Mouse (Mus musculus) stomach, postnatal 0 days (tissue): ENCODE measurements around the gene Megf9. TPM values are rescaled to one million over a fixed set of nuclear protein-coding genes. Genes with fewer than 3 reads are reported as not detected.

Experiments used
- ATAC-seq: fragments of 200-750 bp; cut with Nextera tagmentation; 2 replicates; pipeline ENCODE4 v1.8.0; 2017; ENCODE audit not compliant: low FRiP score, low TSS enrichment
- DNase-seq: peaks from one replicate; pipeline ENCODE4 v3.0.0-alpha.2; 2016; ENCODE audit warnings: low spot score
- H3K27ac ChIP-seq: fragments of 300-500 bp; sonication (generic); replicated peaks from 2 replicates; pipeline ENCODE4 v1.5.1; 2014; ENCODE audit warnings: mild to moderate bottlenecking, control low read depth
- H3K27me3 ChIP-seq: fragments of 300-500 bp; sonication (generic); 2 replicates; pipeline ENCODE4 v1.6.1; 2014; ENCODE audit warnings: low read length; ENCODE audit not compliant: control insufficient read depth, insufficient read depth
- H3K36me3 ChIP-seq: fragments of 300-500 bp; sonication (generic); 2 replicates; pipeline ENCODE4 v1.6.1; 2014; ENCODE audit warnings: low read length, mixed read lengths; ENCODE audit not compliant: control insufficient read depth, insufficient read depth
- H3K4me1 ChIP-seq: fragments of 300-500 bp; sonication (generic); replicated peaks from 2 replicates; pipeline ENCODE4 v1.6.1; 2014; ENCODE audit warnings: antibody characterized with exemption; ENCODE audit not compliant: control insufficient read depth, insufficient read depth
- H3K4me2 ChIP-seq: fragments of 300-500 bp; sonication (generic); replicated peaks from 2 replicates; pipeline ENCODE4 v1.6.1; 2014; ENCODE audit warnings: low read depth, mild to moderate bottlenecking, control low read depth, moderate library complexity
- H3K4me3 ChIP-seq: fragments of 300-500 bp; sonication (generic); 2 replicates; pipeline ENCODE4 v1.5.1; 2014; ENCODE audit warnings: low read depth, low read length, control low read depth
- H3K9ac ChIP-seq: fragments of 300-500 bp; sonication (generic); 2 replicates; pipeline ENCODE4 v1.6.1; 2014; ENCODE audit warnings: mild to moderate bottlenecking, low read length, control low read depth, mixed read lengths
- H3K9me3 ChIP-seq: fragments of 300-500 bp; sonication (generic); 2 replicates; pipeline ENCODE4 v1.6.1; 2016; ENCODE audit warnings: low read length; ENCODE audit not compliant: control insufficient read depth
- CTCF ChIP-seq: IDR thresholded peaks from 2 replicates; pipeline ENCODE4 v1.5.1; 2016; ENCODE audit warnings: antibody characterized with exemption, low read depth, mild to moderate bottlenecking, moderate library complexity
- EP300 ChIP-seq: optimal IDR thresholded peaks from 2 replicates; pipeline ENCODE3; 2016; ENCODE audit warnings: antibody characterized with exemption
- WGBS: fragments of 180-500 bp; shearing (Covaris S2); extraction: QIAGEN DNeasy Blood & Tissue Kit; methylation state at CpG from one replicate; pipeline ENCODE4 v1.1.7; 2014; 5-methylcytosine and 5-hydroxymethylcytosine counted together
- polyA plus RNA-seq: library from polyadenylated mRNA; unstranded; fragments of >200 nt; fragmentation: Nextera tagmentation; extraction: Ambion mirVana; gene quantifications from 2 replicates; pipeline ENCODE4 v1.2.1, GENCODE M21; 2015

The Megf9 gene
- polyA plus RNA-seq, 1 experiment from 2014 or later = 6.3 TPM

GRCm38 (mm10) chr4:70503827-70504226 is 31.0 kb downstream of the Megf9 start:
- no peak overlapping the region for H3K27ac ChIP-seq
- no peak overlapping the region for H3K4me3 ChIP-seq
- DNase-seq (no peak), ATAC-seq (no peak)
- no peaks in the 10 kb centered on the region for H3K4me1 ChIP-seq
- H3K4me2 ChIP-seq = no peak overlapping the region
- WGBS = 51% methylated on average over 1 of the region's 1 CpGs
- H3K9me3 ChIP-seq = no peaks in the 10 kb centered on the region
- H3K27me3 ChIP-seq = no peaks in the 10 kb centered on the region
- no peaks in the 10 kb centered on the region for H3K36me3 ChIP-seq
- TF ChIP-seq EP300 = no peak
- TF ChIP-seq CTCF = no peak
- no peak overlapping the region for H3K9ac ChIP-seq

DNA sequence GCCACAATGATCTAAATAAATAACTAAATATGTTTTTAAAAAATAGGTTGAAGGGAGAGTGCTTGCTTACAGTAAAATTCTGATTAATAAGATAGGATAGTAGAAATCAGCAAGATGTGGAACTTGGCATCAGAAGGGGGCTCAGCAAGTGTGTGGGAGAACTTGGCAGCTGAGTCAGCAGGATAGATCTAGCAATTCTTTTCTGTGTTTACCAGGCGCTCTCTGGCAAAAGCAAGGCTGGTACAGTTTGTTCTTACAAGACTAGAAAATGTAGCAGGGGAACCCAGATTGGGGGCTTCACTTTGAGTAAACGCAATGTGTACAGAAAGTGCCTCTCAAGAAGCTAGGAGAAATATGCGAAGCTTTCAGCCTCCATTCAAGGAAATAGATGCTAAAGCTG is 35.5 kb downstream of the Megf9 start:
- WGBS = 65% methylated on average over 3 of the region's 3 CpGs

DNA sequence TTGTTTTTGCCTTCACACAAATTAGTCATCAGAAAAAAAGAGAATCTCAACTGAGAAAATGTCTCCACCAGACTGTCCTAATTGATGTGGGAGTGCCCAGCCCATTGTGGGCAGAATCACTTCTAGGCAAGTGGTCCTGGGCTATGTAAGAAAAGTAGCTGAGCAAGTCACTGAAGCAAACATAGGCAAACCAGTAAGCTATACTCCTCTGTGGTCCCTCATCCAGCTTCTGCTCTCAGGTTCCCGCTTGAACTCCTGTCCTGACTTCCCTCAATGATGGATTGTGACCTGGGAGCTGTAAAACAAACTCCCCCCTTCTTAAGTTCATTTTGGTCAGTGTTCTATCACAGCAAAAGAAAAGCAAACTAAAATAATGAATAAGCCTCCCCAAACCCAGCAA is 37.8 kb downstream of the Megf9 start:
- no peaks in the 10 kb centered on the region for H3K27me3 ChIP-seq
- H3K27ac ChIP-seq = no peak overlapping the region
- WGBS = 66% methylated on average over 1 of the region's 1 CpGs
- no peak overlapping the region for H3K4me2 ChIP-seq
- H3K4me1 ChIP-seq = no peaks in the 10 kb centered on the region
- DNase-seq (no peak), ATAC-seq (no peak)
- TF ChIP-seq EP300 = no peak
- H3K36me3 ChIP-seq = no peaks in the 10 kb centered on the region
- no peak overlapping the region for H3K4me3 ChIP-seq
- no peaks in the 10 kb centered on the region for H3K9me3 ChIP-seq
- H3K9ac ChIP-seq = no peak overlapping the region

More for the DNA sequence above, 35.5 kb downstream of the Megf9 start:
- no peak overlapping the region for H3K9ac ChIP-seq
- H3K27me3 ChIP-seq = no peaks in the 10 kb centered on the region
- H3K9me3 ChIP-seq = no peaks in the 10 kb centered on the region
- no peak for ATAC-seq
- no peak for DNase-seq
- TF ChIP-seq EP300 (no peak), CTCF (no peak)
- no peak overlapping the region for H3K4me2 ChIP-seq
- no peaks in the 10 kb centered on the region for H3K4me1 ChIP-seq
- H3K36me3 ChIP-seq = no peaks in the 10 kb centered on the region
- H3K27ac ChIP-seq = no peak overlapping the region
- H3K4me3 ChIP-seq = no peak overlapping the region

- WGBS = 82% methylated on average over 2 of the region's 2 CpGs
- ATAC-seq = no peak
Measured at GRCm38 (mm10) chr4:70489792-70490191, 45.0 kb downstream of the Megf9 start.

DNA sequence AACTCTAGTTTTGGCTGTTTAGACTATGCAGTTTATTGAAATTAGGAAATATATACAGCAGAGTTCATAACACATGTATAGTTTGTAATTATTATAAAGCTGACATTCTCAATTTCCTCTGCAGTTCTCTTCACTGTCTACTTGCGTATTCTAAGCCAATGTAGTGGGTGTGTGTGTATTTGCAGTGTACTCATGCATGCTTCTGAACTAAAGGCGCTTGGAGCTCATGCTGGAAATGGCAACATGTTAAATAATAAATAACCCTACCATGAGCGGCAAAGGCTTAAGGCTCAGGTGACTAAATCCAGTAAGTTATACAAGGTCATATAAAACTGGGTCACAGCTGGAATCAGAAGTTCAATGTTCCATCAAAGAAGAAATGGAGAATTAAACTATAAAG is 46.4 kb downstream of the Megf9 start:
- ATAC-seq (no peak), DNase-seq (no peak)
- no peaks in the 10 kb centered on the region for H3K27me3 ChIP-seq
- no peaks in the 10 kb centered on the region for H3K4me1 ChIP-seq
- H3K4me2 ChIP-seq = no peak overlapping the region
- 52% methylated on average over 3 of the region's 3 CpGs for WGBS
- H3K4me3 ChIP-seq = no peak overlapping the region
- no peaks in the 10 kb centered on the region for H3K9me3 ChIP-seq
- H3K36me3 ChIP-seq = no peaks in the 10 kb centered on the region
- no peak overlapping the region for H3K27ac ChIP-seq
- TF ChIP-seq CTCF (no peak), EP300 (no peak)
- no peak overlapping the region for H3K9ac ChIP-seq

More at GRCm38 (mm10) chr4:70489792-70490191, 45.0 kb downstream of the Megf9 start:
- DNase-seq = no peak
- Histone ChIP-seq H3K36me3 (no peaks in the 10 kb centered on the region), H3K9ac (no peak overlapping the region), H3K9me3 (no peaks in the 10 kb centered on the region), H3K4me3 (no peak overlapping the region), H3K4me2 (no peak overlapping the region), H3K27ac (no peak overlapping the region), H3K27me3 (no peaks in the 10 kb centered on the region), H3K4me1 (no peaks in the 10 kb centered on the region)
- no peak for TF ChIP-seq CTCF
- no peak for TF ChIP-seq EP300

GRCm38 (mm10) chr4:70484134-70484533 is 50.7 kb downstream of the Megf9 start:
- Histone ChIP-seq H3K27ac (no peak overlapping the region), H3K4me2 (no peak overlapping the region), H3K9me3 (no peaks in the 10 kb centered on the region), H3K36me3 (no peaks in the 10 kb centered on the region), H3K4me3 (no peak overlapping the region), H3K4me1 (no peaks in the 10 kb centered on the region), H3K9ac (no peak overlapping the region), H3K27me3 (no peaks in the 10 kb centered on the region)
- DNase-seq = no peak
- TF ChIP-seq EP300 (no peak), CTCF (no peak)
- 58% methylated on average over 2 of the region's 2 CpGs for WGBS
- ATAC-seq = no peak
